Mouse (Mus musculus) bone marrow macrophage, adult 2 months (primary cell): ENCODE data around the gene Plekhs1.

Experiments used
- CTCF ChIP-seq: IDR thresholded peaks from 2 replicates; pipeline ENCODE4 v1.5.1; 2012; ENCODE audit warnings: low read depth, mild to moderate bottlenecking, low read length, moderate library complexity
- POLR2A ChIP-seq: IDR thresholded peaks from 2 replicates; pipeline ENCODE4 v1.6.1; 2012; ENCODE audit warnings: mild to moderate bottlenecking, low read depth, low read length, borderline replicate concordance

- no peak for TF ChIP-seq CTCF
- TF ChIP-seq POLR2A = no peak
These were observed 74.3 kb downstream of the Plekhs1 start for GRCm38 (mm10) chr19:56535765-56536164.
